Mouse (Mus musculus): Measurements from ENCODE around the gene Gm136. TPM values are rescaled to one million over a fixed set of nuclear protein-coding genes. Genes with fewer than 3 reads are reported as not detected.
"Not testable (repeated sequence)": the region's sequence is repeated elsewhere in the genome, so short reads cannot be mapped to it uniquely, and the experiment has no call there.

The Gm136 gene
- total and polyA plus RNA-seq, 2 experiments from 2014 or later, result 0.23 TPM; not detected in 1

DNA sequence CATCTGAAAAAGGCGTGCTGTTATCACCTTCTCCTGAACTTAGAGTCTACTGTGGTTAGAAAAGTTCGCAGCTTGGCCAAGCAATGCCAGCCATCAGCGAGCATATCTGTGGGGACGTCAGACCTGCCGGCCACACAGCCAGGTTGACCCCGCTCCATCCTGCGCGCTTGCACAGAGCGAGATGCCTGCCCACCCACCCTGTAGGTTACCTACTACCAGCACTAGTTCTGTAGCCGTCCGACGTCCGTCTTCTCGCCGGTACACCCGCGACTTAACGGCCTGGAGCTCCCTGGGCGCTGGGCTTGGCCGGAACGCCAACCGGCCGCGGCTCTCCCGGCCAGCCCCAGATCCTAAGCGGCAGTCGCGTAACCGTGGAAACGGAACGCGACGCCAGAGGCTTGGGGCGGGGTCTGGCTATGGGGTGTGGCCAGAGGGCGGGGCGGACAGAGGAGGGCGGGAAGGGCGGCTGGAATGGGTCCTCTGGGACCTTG is 26.2 kb downstream of the Gm136 start, which contains the start of gene Cfap206:
Gene Cfap206, minus strand, starts transcription at position 356 of the 491 bp plus-strand sequence.
- no peaks in the 10 kb centered on the region for H3K9me3 ChIP-seq (ENCODE audit: low read length)
- peak within 1 kb of the TSS; percentile 45; the same call in 1 of the 2 replicates for H3K9ac ChIP-seq
- no peaks in the 10 kb centered on the region for H3K36me3 ChIP-seq (ENCODE audit: insufficient read depth)
- DNase-seq, result peak; percentile 63
- H3K27me3 ChIP-seq (ENCODE audit: insufficient read depth, low read length), result no peaks in the 10 kb centered on the region
- WGBS, result under 1% methylated on average over 38 of the region's 38 CpGs
- H3K4me1 ChIP-seq (ENCODE audit: insufficient read depth), result no peaks in the 10 kb centered on the region
- H3K27ac ChIP-seq (ENCODE audit: low read depth, low read length), result no peak within 1 kb of the TSS
- H3K4me3 ChIP-seq (ENCODE audit: low read depth, low read length), result peak within 1 kb of the TSS; percentile 42
- no peak for TF ChIP-seq CTCF (IDR thresholded peaks at IDR 0.05; ENCODE audit: low read depth)
- peak within 1 kb of the TSS; percentile 92 for H3K4me2 ChIP-seq (ENCODE audit: low read depth)
- peak; percentile 94 for ATAC-seq

DNA sequence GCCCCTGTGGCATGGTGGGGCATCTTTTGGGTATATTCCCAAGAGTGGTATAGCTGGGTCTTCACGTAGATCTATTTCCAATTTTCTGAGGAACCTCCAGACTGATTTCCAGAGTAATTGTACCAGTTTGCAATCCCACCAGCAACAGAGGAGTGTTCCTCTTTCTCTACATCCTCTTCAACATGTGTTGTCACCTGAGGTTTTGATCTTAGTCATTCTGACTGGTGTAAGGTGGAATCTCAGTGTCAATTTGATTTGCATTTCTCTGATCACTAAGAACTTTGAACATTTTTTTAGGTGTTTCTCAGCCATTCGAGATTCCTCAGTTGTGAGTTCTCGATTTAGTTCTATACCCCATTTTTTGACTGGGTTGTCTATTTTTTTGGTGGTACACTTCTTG is 30.4 kb downstream of the Gm136 start:
- 96% methylated on average over 3 of the region's 3 CpGs for WGBS
- H3K27ac ChIP-seq (ENCODE audit: low read depth, low read length); H3K4me1 ChIP-seq (ENCODE audit: insufficient read depth); ATAC-seq; H3K9me3 ChIP-seq (ENCODE audit: low read length); H3K4me3 ChIP-seq (ENCODE audit: low read depth, low read length); H3K4me2 ChIP-seq (ENCODE audit: low read depth); H3K36me3 ChIP-seq (ENCODE audit: insufficient read depth); H3K9ac ChIP-seq; H3K27me3 ChIP-seq (ENCODE audit: insufficient read depth, low read length); DNase-seq: not testable (repeated sequence)

DNA sequence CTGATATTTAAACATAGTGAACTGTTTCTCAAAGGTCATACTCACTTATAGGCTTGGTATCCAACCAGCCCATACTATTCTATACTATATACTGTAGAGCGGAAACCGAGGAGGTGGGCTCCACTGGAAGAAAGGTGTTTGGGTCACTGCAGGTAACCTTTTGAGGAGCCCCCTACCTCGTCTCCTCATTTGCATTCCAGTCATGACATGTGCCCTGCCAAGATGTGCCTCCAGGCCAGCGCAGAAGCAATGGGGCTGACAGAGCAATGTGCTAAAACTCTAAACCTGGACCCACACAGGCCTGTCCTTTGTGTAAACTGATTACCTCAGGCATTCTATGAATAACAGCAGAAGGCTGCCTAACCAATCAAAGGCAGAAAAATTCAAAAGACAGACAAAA is 31.8 kb downstream of the Gm136 start:
- DNase-seq, result no peak
- H3K27ac ChIP-seq (ENCODE audit: low read depth, low read length), result no peak overlapping the region
- no peaks in the 10 kb centered on the region for H3K36me3 ChIP-seq (ENCODE audit: insufficient read depth)
- no peak for TF ChIP-seq CTCF (IDR thresholded peaks at IDR 0.05; ENCODE audit: low read depth)
- no peaks in the 10 kb centered on the region for H3K9me3 ChIP-seq (ENCODE audit: low read length)
- no peak for ATAC-seq
- no peaks in the 10 kb centered on the region for H3K27me3 ChIP-seq (ENCODE audit: insufficient read depth, low read length)
- no peak overlapping the region for H3K4me2 ChIP-seq (ENCODE audit: low read depth)
- WGBS, result 66% methylated on average over 4 of the region's 4 CpGs
- H3K4me1 ChIP-seq (ENCODE audit: insufficient read depth), result no peaks in the 10 kb centered on the region
- H3K9ac ChIP-seq, result no peak overlapping the region
- no peak overlapping the region for H3K4me3 ChIP-seq (ENCODE audit: low read depth, low read length)

DNA sequence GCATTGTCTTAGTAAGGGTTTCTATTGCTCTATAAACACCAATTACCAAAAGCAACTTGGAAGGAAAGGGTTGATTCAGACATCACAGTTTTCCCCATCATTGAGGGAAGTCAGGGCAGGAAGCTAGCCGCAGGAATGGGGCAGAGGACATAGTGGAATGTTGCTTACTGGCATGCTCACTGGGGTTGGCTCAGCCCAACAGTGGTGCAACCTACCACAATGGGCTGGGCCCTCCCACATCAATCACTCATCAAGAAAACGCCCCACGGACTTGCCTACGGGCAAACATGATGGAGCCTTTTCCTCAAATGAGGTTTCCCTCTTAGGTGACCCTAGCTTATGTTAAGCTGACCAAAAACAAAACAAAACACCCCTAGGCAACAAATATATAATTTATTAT is 32.9 kb downstream of the Gm136 start:
- H3K27ac ChIP-seq (ENCODE audit: low read depth, low read length), result no peak overlapping the region
- H3K4me1 ChIP-seq (ENCODE audit: insufficient read depth), result no peaks in the 10 kb centered on the region
- DNase-seq (no peak), ATAC-seq (no peak)
- WGBS, result 77% methylated on average over 4 of the region's 4 CpGs
- no peak for TF ChIP-seq CTCF (IDR thresholded peaks at IDR 0.05; ENCODE audit: low read depth)
- H3K4me2 ChIP-seq (ENCODE audit: low read depth), result no peak overlapping the region
- no peak overlapping the region for H3K9ac ChIP-seq
- H3K4me3 ChIP-seq (ENCODE audit: low read depth, low read length), result no peak overlapping the region
- H3K27me3 ChIP-seq (ENCODE audit: insufficient read depth, low read length), result no peaks in the 10 kb centered on the region
- no peaks in the 10 kb centered on the region for H3K36me3 ChIP-seq (ENCODE audit: insufficient read depth)
- no peaks in the 10 kb centered on the region for H3K9me3 ChIP-seq (ENCODE audit: low read length)

DNA sequence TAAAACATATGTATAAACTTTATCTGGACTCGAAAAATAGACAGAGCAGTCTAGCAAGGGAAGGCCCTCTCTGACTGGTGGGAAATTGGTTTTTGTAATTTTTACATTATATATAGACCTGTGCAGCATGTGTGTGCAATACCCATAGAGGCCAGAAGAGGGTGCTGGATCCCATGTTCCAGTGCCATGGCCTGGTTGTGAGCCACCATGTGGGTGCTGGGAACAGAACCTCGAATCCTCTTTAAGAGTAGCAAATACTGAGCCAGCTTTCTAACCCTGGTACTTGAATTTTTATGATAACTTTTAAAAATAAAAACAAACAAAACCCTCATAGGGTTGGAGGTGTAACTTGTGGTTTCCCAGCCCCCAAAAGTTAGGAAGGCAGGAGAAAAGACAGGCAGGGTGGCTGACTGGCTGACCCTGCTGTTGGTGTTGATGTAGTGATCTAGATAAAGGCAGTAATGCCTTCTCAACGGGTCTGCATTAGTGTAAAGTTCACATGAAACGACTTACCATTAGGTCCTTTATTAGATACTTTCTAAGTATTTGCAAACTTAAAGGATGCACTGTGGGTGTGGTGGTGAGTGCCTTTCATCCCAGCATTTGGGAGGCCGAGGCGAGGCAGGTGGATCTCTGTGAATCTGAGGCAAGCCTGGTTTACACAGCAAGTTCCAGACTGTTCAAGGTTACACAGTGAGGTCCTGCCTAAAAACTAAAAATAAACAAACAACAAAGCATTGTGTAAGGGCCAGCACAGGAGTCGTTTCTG is 35.8 kb downstream of the Gm136 start:
- Histone ChIP-seq H3K9me3 (ENCODE audit: low read length) (no peaks in the 10 kb centered on the region), H3K4me1 (ENCODE audit: insufficient read depth) (no peaks in the 10 kb centered on the region), H3K4me3 (ENCODE audit: low read depth, low read length) (no peak overlapping the region), H3K4me2 (ENCODE audit: low read depth) (no peak overlapping the region), H3K27ac (ENCODE audit: low read depth, low read length) (no peak overlapping the region), H3K27me3 (ENCODE audit: insufficient read depth, low read length) (no peaks in the 10 kb centered on the region), H3K36me3 (ENCODE audit: insufficient read depth) (no peaks in the 10 kb centered on the region), H3K9ac (no peak overlapping the region)
- DNase-seq, result no peak
- no peak for ATAC-seq
- 94% methylated on average over 7 of the region's 7 CpGs for WGBS
- TF ChIP-seq CTCF (IDR thresholded peaks at IDR 0.05; ENCODE audit: low read depth), result no peak

DNA sequence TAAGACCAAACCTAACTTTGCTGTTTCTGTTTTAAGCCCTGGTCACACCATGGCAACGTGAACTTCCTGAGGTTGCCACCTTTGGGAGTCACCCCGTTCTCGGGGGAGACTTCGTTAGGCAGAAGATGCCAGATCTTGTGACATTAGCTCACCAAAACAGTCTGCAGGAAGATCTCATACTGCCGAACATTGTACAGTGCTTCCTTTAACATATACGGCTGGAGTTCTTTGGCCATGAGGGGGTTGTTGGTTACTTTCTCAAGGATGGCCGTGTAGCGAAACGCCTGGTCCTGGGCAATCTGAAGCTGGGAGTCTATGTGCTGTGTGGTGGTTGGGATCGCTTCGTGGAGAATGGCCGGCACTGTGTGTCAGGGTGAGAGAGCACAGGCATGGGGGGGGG is 36.6 kb downstream of the Gm136 start:
- Histone ChIP-seq H3K9ac (no peak overlapping the region), H3K9me3 (ENCODE audit: low read length) (no peaks in the 10 kb centered on the region), H3K36me3 (ENCODE audit: insufficient read depth) (no peaks in the 10 kb centered on the region), H3K27me3 (ENCODE audit: insufficient read depth, low read length) (no peaks in the 10 kb centered on the region), H3K4me1 (ENCODE audit: insufficient read depth) (no peaks in the 10 kb centered on the region), H3K4me2 (ENCODE audit: low read depth) (no peak overlapping the region), H3K27ac (ENCODE audit: low read depth, low read length) (no peak overlapping the region), H3K4me3 (ENCODE audit: low read depth, low read length) (no peak overlapping the region)
- 96% methylated on average over 12 of the region's 12 CpGs for WGBS
- no peak for TF ChIP-seq CTCF (IDR thresholded peaks at IDR 0.05; ENCODE audit: low read depth)
- DNase-seq (no peak), ATAC-seq (no peak)

DNA sequence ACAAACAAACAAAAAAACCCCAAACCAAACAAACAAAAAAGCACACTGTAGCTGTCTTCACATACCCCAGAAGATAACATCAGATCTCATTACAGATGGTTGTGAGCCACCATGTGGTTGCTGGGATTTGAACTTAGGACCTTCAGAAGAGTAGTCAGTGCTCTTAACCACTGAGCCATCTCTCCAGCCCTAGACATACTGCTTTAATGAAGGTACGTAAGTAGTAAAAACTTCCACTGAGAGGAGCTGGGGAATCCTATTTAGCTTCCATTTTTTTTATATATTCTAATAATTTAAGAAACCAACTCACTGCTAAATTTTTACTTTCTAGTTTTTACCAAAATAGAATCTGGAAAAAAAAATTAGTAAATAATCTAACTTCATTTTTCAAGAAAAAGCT is 41.0 kb downstream of the Gm136 start:
- no peak overlapping the region for H3K9ac ChIP-seq
- no peak for TF ChIP-seq CTCF (IDR thresholded peaks at IDR 0.05; ENCODE audit: low read depth)
- DNase-seq, result no peak
- no peak overlapping the region for H3K4me3 ChIP-seq (ENCODE audit: low read depth, low read length)
- no peak overlapping the region for H3K27ac ChIP-seq (ENCODE audit: low read depth, low read length)
- no peaks in the 10 kb centered on the region for H3K4me1 ChIP-seq (ENCODE audit: insufficient read depth)
- ATAC-seq, result no peak
- 100% methylated on average over 1 of the region's 1 CpGs for WGBS
- no peaks in the 10 kb centered on the region for H3K27me3 ChIP-seq (ENCODE audit: insufficient read depth, low read length)
- no peaks in the 10 kb centered on the region for H3K36me3 ChIP-seq (ENCODE audit: insufficient read depth)
- H3K4me2 ChIP-seq (ENCODE audit: low read depth), result no peak overlapping the region
- no peaks in the 10 kb centered on the region for H3K9me3 ChIP-seq (ENCODE audit: low read length)
